In genomic region chr2:5801182-5801640, GRCm38 (mm10) we compare ENCODE assay signal across 10 mouse cellular contexts. TPM values are rescaled to one million over a fixed set of nuclear protein-coding genes. Genes with fewer than 3 reads are reported as not detected.
DNase-seq lines count a peak whose midpoint lies in the region; ATAC-seq and TF ChIP-seq lines count a peak whose summit lies in the region.
"Had no signal": no experiment of that assay in that cellular context is flagged by ENCODE, and none has a peak within 500 bp of the region (broad histone marks: within the 10 kb centered on the region; RNA-seq: fewer than 3 reads in every experiment).

No protein-coding gene starts in this region.

- no peak for TF ChIP-seq EP300 in stomach, postnatal 0 days (optimal IDR thresholded peaks at IDR 0.05)

- 68% methylated on average over 9 of the region's 9 CpGs for WGBS in stomach, embryonic 14.5 days
- WGBS in stomach, postnatal 0 days = 66% methylated on average over 9 of the region's 9 CpGs
- 19% methylated on average over 9 of the region's 9 CpGs for WGBS in liver, embryonic 15.5 days (ENCODE audit: insufficient replicate concordance)
- 55% methylated on average over 9 of the region's 9 CpGs for WGBS in stomach, embryonic 15.5 days
- 84% methylated on average over 9 of the region's 9 CpGs for WGBS in hindbrain, embryonic 16.5 days

- H3K9me3 ChIP-seq in stomach, embryonic 14.5 days (ENCODE audit: control insufficient read depth, low read depth, low read length) = 0 out of 2 replicates have a peak, but pooled peaks cover 7% of the 10 kb centered on the region
- H3K9me3 ChIP-seq in stomach, postnatal 0 days (ENCODE audit: control insufficient read depth, low read length) = no peaks in the 10 kb centered on the region
- no peaks in the 10 kb centered on the region for H3K9me3 ChIP-seq in liver, embryonic 15.5 days (replicated peaks)
- no peaks in the 10 kb centered on the region for H3K9me3 ChIP-seq in stomach, embryonic 15.5 days
- no peaks in the 10 kb centered on the region for H3K9me3 ChIP-seq in hindbrain, embryonic 16.5 days (ENCODE audit: control insufficient read depth, low read length)
- H3K9me3 ChIP-seq: hindbrain, embryonic 15.5 days had no signal

- no peak for DNase-seq in stomach, postnatal 0 days (ENCODE audit: low spot score)
- no peak for DNase-seq in left cerebral cortex, adult 2 months (ENCODE audit: extremely low spot score in 1 of 2, low spot score in 2 of 2)
- DNase-seq: cerebellum, adult 8-10 months; lung, postnatal 14 days had no signal

- no peak for ATAC-seq in stomach, embryonic 14.5 days (ENCODE audit: insufficient number of reproducible peaks, insufficient read depth, low FRiP score, low read depth)
- no peak for ATAC-seq in stomach, postnatal 0 days (ENCODE audit: low FRiP score, low TSS enrichment)
- ATAC-seq in liver, embryonic 15.5 days (ENCODE audit: insufficient read depth) = peak; percentile 80
- no peak for ATAC-seq in stomach, embryonic 15.5 days (ENCODE audit: insufficient read depth, low FRiP score, low read depth)
- ATAC-seq in hindbrain, embryonic 16.5 days = no peak

- H3K4me2 ChIP-seq in stomach, embryonic 14.5 days (replicated peaks; ENCODE audit: low read depth, low read length) = no peak overlapping the region
- H3K4me2 ChIP-seq in stomach, postnatal 0 days (replicated peaks; ENCODE audit: low read depth) = no peak overlapping the region
- H3K4me2 ChIP-seq in liver, embryonic 15.5 days = peak overlapping the region; percentile 20
- H3K4me2 ChIP-seq in stomach, embryonic 15.5 days = no peak overlapping the region
- no peak overlapping the region for H3K4me2 ChIP-seq in hindbrain, embryonic 16.5 days (ENCODE audit: low read length)
- H3K4me2 ChIP-seq: hindbrain, embryonic 15.5 days had no signal

- no peaks in the 10 kb centered on the region for H3K4me1 ChIP-seq in stomach, embryonic 14.5 days (ENCODE audit: control insufficient read depth, insufficient read depth, low read length)
- H3K4me1 ChIP-seq in stomach, postnatal 0 days (replicated peaks; ENCODE audit: control insufficient read depth, insufficient read depth) = no peaks in the 10 kb centered on the region
- peaks cover 37% of the 10 kb centered on the region for H3K4me1 ChIP-seq in bone marrow macrophage, adult 2 months (ENCODE audit: control insufficient read depth, insufficient read depth, low read length)
- H3K4me1 ChIP-seq in liver, embryonic 15.5 days (replicated peaks) = peaks cover 14% of the 10 kb centered on the region
- H3K4me1 ChIP-seq in stomach, embryonic 15.5 days = no peaks in the 10 kb centered on the region
- H3K4me1 ChIP-seq in hindbrain, embryonic 16.5 days (ENCODE audit: control insufficient read depth, insufficient read depth, low read depth, low read length) = no peaks in the 10 kb centered on the region
- H3K4me1 ChIP-seq: hindbrain, embryonic 15.5 days had no signal

- no peak for TF ChIP-seq CTCF in stomach, postnatal 0 days (IDR thresholded peaks at IDR 0.05; ENCODE audit: low read depth)
- no peak for TF ChIP-seq CTCF in bone marrow macrophage, adult 2 months (IDR thresholded peaks at IDR 0.05; ENCODE audit: low read depth, low read length)
- no peak for TF ChIP-seq CTCF in left cerebral cortex, adult 2 months (IDR thresholded peaks at IDR 0.05)

- peak overlapping the region; percentile 18; the same call in 1 of the 2 replicates for H3K27ac ChIP-seq in stomach, embryonic 14.5 days (ENCODE audit: low read length)
- no peak overlapping the region for H3K27ac ChIP-seq in stomach, postnatal 0 days (replicated peaks)
- H3K27ac ChIP-seq in bone marrow macrophage, adult 2 months (ENCODE audit: insufficient read depth, low read depth, low read length) = peak overlapping the region; percentile 49
- H3K27ac ChIP-seq in liver, embryonic 15.5 days (replicated peaks) = peak overlapping the region; percentile 55; the same call in 1 of the 2 replicates
- H3K27ac ChIP-seq in stomach, embryonic 15.5 days = peak overlapping the region; percentile 63
- H3K27ac ChIP-seq in hindbrain, embryonic 16.5 days (ENCODE audit: low read depth, low read length) = no peak overlapping the region
- H3K27ac ChIP-seq in left cerebral cortex, adult 2 months = no peak overlapping the region
- H3K27ac ChIP-seq: hindbrain, embryonic 15.5 days had no signal

- H3K4me3 ChIP-seq in stomach, embryonic 14.5 days (ENCODE audit: low read depth, low read length) = no peak overlapping the region
- no peak overlapping the region for H3K4me3 ChIP-seq in stomach, postnatal 0 days (ENCODE audit: low read depth, low read length)
- no peak overlapping the region for H3K4me3 ChIP-seq in bone marrow macrophage, adult 2 months (ENCODE audit: insufficient read depth, low read length)
- no peak overlapping the region for H3K4me3 ChIP-seq in liver, embryonic 15.5 days (replicated peaks)
- H3K4me3 ChIP-seq in stomach, embryonic 15.5 days (replicated peaks) = no peak overlapping the region
- H3K4me3 ChIP-seq in hindbrain, embryonic 16.5 days (ENCODE audit: low read length) = no peak overlapping the region
- no peak overlapping the region for H3K4me3 ChIP-seq in left cerebral cortex, adult 2 months
- H3K4me3 ChIP-seq: hindbrain, embryonic 15.5 days had no signal

- intact Hi-C loops in left cerebral cortex, adult 2 months (cut with DNase I) = loop anchor here (10.0 kb wide), 1 partner anchor 886 kb away; the partner anchor contains the start of gene Phyh

- H3K27me3 ChIP-seq in stomach, embryonic 14.5 days (ENCODE audit: control insufficient read depth, insufficient read depth, low read length) = no peaks in the 10 kb centered on the region
- no peaks in the 10 kb centered on the region for H3K27me3 ChIP-seq in stomach, postnatal 0 days (ENCODE audit: control insufficient read depth, insufficient read depth, low read length)
- no peaks in the 10 kb centered on the region for H3K27me3 ChIP-seq in liver, embryonic 15.5 days
- no peaks in the 10 kb centered on the region for H3K27me3 ChIP-seq in stomach, embryonic 15.5 days (replicated peaks)
- H3K27me3 ChIP-seq in hindbrain, embryonic 16.5 days (replicated peaks; ENCODE audit: control insufficient read depth, insufficient read depth, low read length) = no peaks in the 10 kb centered on the region
- H3K27me3 ChIP-seq: hindbrain, embryonic 15.5 days had no signal

- no peak overlapping the region for H3K9ac ChIP-seq in stomach, embryonic 14.5 days (replicated peaks; ENCODE audit: low read depth, low read length)
- H3K9ac ChIP-seq in stomach, postnatal 0 days (ENCODE audit: low read length) = no peak overlapping the region
- H3K9ac ChIP-seq in liver, embryonic 15.5 days = no peak overlapping the region
- H3K9ac ChIP-seq in stomach, embryonic 15.5 days = no peak overlapping the region
- no peak overlapping the region for H3K9ac ChIP-seq in hindbrain, embryonic 16.5 days (ENCODE audit: low read depth, low read length)
- H3K9ac ChIP-seq: hindbrain, embryonic 15.5 days had no signal

- no peak for TF ChIP-seq POLR2A in bone marrow macrophage, adult 2 months (IDR thresholded peaks at IDR 0.05; ENCODE audit: borderline replicate concordance, low read depth, low read length)

- H3K36me3 ChIP-seq in stomach, embryonic 14.5 days (ENCODE audit: control insufficient read depth, insufficient read depth, low read length) = peaks cover 33% of the 10 kb centered on the region
- peaks cover 4% of the 10 kb centered on the region for H3K36me3 ChIP-seq in stomach, postnatal 0 days (ENCODE audit: control insufficient read depth, insufficient read depth, low read length)
- H3K36me3 ChIP-seq in liver, embryonic 15.5 days (replicated peaks) = peaks cover 74% of the 10 kb centered on the region
- H3K36me3 ChIP-seq in stomach, embryonic 15.5 days = peaks cover 23% of the 10 kb centered on the region
- peaks cover 24% of the 10 kb centered on the region for H3K36me3 ChIP-seq in hindbrain, embryonic 16.5 days (ENCODE audit: control insufficient read depth, insufficient read depth, low read length)

RNA-seq across cellular contexts. Expression of gene Nudt5, which starts 43.6 kb away (rescaled TPM):
- polyA plus RNA-seq in stomach, embryonic 14.5 days (2014; fragmentation: Nextera tagmentation; extraction: Ambion mirVana) = 71.0 and 73.0 TPM in 2 replicates
- 27.2 and 29.1 TPM in 2 replicates for polyA plus RNA-seq in stomach, postnatal 0 days (2015; fragmentation: Nextera tagmentation; extraction: Ambion mirVana)
- polyA plus RNA-seq in bone marrow macrophage, adult 2 months (2012; ENCODE audit: insufficient read depth, insufficient read length, missing spikeins) = 22.9 and 23.1 TPM in 2 replicates
- 41.1 and 47.0 TPM in 2 replicates for polyA plus RNA-seq in liver, embryonic 15.5 days (2015; fragmentation: Nextera tagmentation; extraction: Ambion mirVana)
- 72.9 and 76.4 TPM in 2 replicates for polyA plus RNA-seq in stomach, embryonic 15.5 days (2015; fragmentation: Nextera tagmentation; extraction: Ambion mirVana)
- polyA plus RNA-seq in hindbrain, embryonic 16.5 days (2015; fragmentation: Nextera tagmentation; extraction: Ambion mirVana) = 26.4 and 26.6 TPM in 2 replicates
- 10 to 100 TPM; 20.4 to 21.1 TPM for total RNA-seq in left cerebral cortex, adult 2 months (2021)

RNA-seq across cellular contexts. Expression of gene Cdc123, which starts 43.8 kb away (rescaled TPM):
- polyA plus RNA-seq in stomach, embryonic 14.5 days (2014; fragmentation: Nextera tagmentation; extraction: Ambion mirVana) = 277 and 302 TPM in 2 replicates
- polyA plus RNA-seq in stomach, postnatal 0 days (2015; fragmentation: Nextera tagmentation; extraction: Ambion mirVana) = 168 and 184 TPM in 2 replicates
- polyA plus RNA-seq in bone marrow macrophage, adult 2 months (2012; ENCODE audit: insufficient read depth, insufficient read length, missing spikeins) = 102 and 103 TPM in 2 replicates
- polyA plus RNA-seq in liver, embryonic 15.5 days (2015; fragmentation: Nextera tagmentation; extraction: Ambion mirVana) = 130 and 139 TPM in 2 replicates
- polyA plus RNA-seq in stomach, embryonic 15.5 days (2015; fragmentation: Nextera tagmentation; extraction: Ambion mirVana) = 277 and 297 TPM in 2 replicates
- polyA plus RNA-seq in hindbrain, embryonic 16.5 days (2015; fragmentation: Nextera tagmentation; extraction: Ambion mirVana) = 244 and 268 TPM in 2 replicates
- total RNA-seq in left cerebral cortex, adult 2 months (2021) = 100 to 1,000 TPM; 148 to 155 TPM

Comparison
In these comparisons a context has a peak if more than half of its experiments do, and no peak if none do; other contexts are left out.
1. H3K27ac ChIP-seq: peak in stomach, embryonic 14.5 days (single experiment), bone marrow macrophage, adult 2 months (single experiment), liver, embryonic 15.5 days (single experiment) and stomach, embryonic 15.5 days (single experiment); none in stomach, postnatal 0 days (single experiment), hindbrain, embryonic 16.5 days (single experiment) and left cerebral cortex, adult 2 months (single experiment).